Mouse (Mus musculus): Measurements from ENCODE around the gene Cd8b1. TPM values are rescaled to one million over a fixed set of nuclear protein-coding genes. Genes with fewer than 3 reads are reported as not detected.
"Not testable (repeated sequence)": the region's sequence is repeated elsewhere in the genome, so short reads cannot be mapped to it uniquely, and the experiment has no call there.

The Cd8b1 gene
- polyA plus RNA-seq, 1 experiment = not detected

DNA sequence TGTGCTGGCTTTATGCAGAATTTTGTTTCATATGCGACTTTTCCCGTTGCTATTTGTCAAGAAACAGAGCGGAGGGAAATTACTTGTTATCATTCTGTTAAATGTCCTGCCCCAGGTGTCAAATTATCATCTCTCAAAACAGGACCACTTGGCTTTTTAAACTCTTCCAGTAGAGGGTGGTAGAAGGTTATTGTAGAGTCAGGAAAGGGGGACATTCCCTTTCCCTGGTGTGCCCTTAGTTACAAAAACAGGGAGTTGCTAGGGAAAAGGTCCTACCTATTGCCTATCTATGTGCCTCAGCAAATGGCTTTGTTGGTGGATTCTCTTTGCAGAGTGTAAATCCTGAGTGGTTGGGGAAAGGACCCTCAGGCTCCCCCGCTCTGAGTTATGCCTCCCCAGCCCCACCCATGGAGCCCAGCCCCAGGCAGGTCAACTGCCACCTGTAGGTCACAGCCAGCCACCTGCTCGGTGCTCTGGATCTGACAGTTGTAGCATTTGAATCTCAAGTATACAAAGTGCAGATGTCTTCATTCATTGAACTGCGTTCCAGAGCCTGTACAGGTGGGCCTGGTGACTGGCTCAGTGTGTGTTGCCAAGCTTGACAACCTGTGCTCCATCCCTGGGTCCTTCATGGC is 20.4 kb upstream of the Cd8b1 start:
- Histone ChIP-seq H3K27me3 (ENCODE audit: control insufficient read depth, insufficient read depth, low read length) (no peaks in the 10 kb centered on the region; the same call in 1 of the 2 replicates), H3K4me3 (replicated peaks; ENCODE audit: insufficient read depth, low read depth, low read length) (no peak overlapping the region), H3K4me1 (ENCODE audit: control insufficient read depth, insufficient read depth, low read length) (no peaks in the 10 kb centered on the region), H3K27ac (ENCODE audit: insufficient read depth, low read length) (no peak overlapping the region)
- TF ChIP-seq CTCF (IDR thresholded peaks at IDR 0.05; ENCODE audit: borderline replicate concordance, insufficient read depth, low read depth, low read length) = no peak
- TF ChIP-seq POLR2A (IDR thresholded peaks at IDR 0.05; ENCODE audit: borderline replicate concordance, insufficient read depth, low read length) = no peak
- peak in 1 of 2 experiments; percentile 16 for DNase-seq
- WGBS = 73% methylated on average over 6 of the region's 6 CpGs

GRCm38 (mm10) chr6:71307486-71307885 is 15.1 kb upstream of the Cd8b1 start:
- H3K27me3 ChIP-seq (ENCODE audit: control insufficient read depth, insufficient read depth, low read length) = no peaks in the 10 kb centered on the region
- no peak overlapping the region for H3K4me3 ChIP-seq (replicated peaks; ENCODE audit: insufficient read depth, low read depth, low read length)
- H3K27ac ChIP-seq (ENCODE audit: insufficient read depth, low read length) = no peak overlapping the region
- TF ChIP-seq CTCF (IDR thresholded peaks at IDR 0.05; ENCODE audit: borderline replicate concordance, insufficient read depth, low read depth, low read length) = no peak
- no peak for TF ChIP-seq POLR2A (IDR thresholded peaks at IDR 0.05; ENCODE audit: borderline replicate concordance, insufficient read depth, low read length)
- DNase-seq = no peak
- H3K4me1 ChIP-seq (ENCODE audit: control insufficient read depth, insufficient read depth, low read length) = no peaks in the 10 kb centered on the region
- 90% methylated on average over 8 of the region's 8 CpGs for WGBS

DNA sequence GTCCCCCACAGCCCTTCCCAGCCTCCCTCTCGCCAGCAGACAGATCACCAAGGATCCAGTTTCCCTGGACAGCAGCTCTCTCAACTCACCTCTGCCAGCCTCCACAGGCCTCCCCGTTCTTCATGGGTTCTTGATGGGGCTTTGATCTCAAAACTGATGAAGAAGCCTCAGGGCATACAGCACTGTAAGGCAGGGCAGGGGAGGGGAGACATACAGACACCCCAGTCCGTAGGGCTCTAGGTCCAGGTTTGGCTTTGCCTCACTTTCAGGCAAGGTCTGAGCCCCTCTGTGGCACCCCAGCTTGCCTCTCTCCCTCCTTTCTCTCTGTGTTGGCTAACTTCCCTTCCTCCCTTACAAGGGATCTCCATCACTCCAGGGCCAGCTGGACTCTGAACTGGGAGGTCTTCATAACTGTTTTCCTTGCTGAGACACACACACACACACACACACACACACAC is 733 bp upstream of the Cd8b1 start, which contains the start of gene Smyd1:
Gene Smyd1 (minus strand): TSS at position 408 of the 458 bp plus-strand sequence.
- WGBS = 78% methylated on average over 3 of the region's 3 CpGs
- TF ChIP-seq CTCF (IDR thresholded peaks at IDR 0.05; ENCODE audit: borderline replicate concordance, insufficient read depth, low read depth, low read length) (no peak), POLR2A (IDR thresholded peaks at IDR 0.05; ENCODE audit: borderline replicate concordance, insufficient read depth, low read length) (no peak)
- no peaks in the 10 kb centered on the region for H3K27me3 ChIP-seq (ENCODE audit: control insufficient read depth, insufficient read depth, low read length)

GRCm38 (mm10) chr6:71324816-71325215 is 2.2 kb downstream of the Cd8b1 start:
- Histone ChIP-seq H3K4me3 (replicated peaks; ENCODE audit: insufficient read depth, low read depth, low read length) (no peak overlapping the region), H3K27ac (ENCODE audit: insufficient read depth, low read length) (no peak overlapping the region), H3K4me1 (ENCODE audit: control insufficient read depth, insufficient read depth, low read length) (no peaks in the 10 kb centered on the region), H3K27me3 (ENCODE audit: control insufficient read depth, insufficient read depth, low read length) (no peaks in the 10 kb centered on the region)
- no peak for DNase-seq
- no peak for TF ChIP-seq POLR2A (IDR thresholded peaks at IDR 0.05; ENCODE audit: borderline replicate concordance, insufficient read depth, low read length)
- no peak for TF ChIP-seq CTCF (IDR thresholded peaks at IDR 0.05; ENCODE audit: borderline replicate concordance, insufficient read depth, low read depth, low read length)
- 83% methylated on average over 9 of the region's 9 CpGs for WGBS

More for the DNA sequence above, 733 bp upstream of the Cd8b1 start, which contains the start of gene Smyd1:
- Histone ChIP-seq H3K27ac (ENCODE audit: insufficient read depth, low read length) (no peak within 1 kb of the TSS), H3K4me3 (replicated peaks; ENCODE audit: insufficient read depth, low read depth, low read length) (no peak within 1 kb of the TSS), H3K4me1 (ENCODE audit: control insufficient read depth, insufficient read depth, low read length) (no peaks in the 10 kb centered on the region)
- DNase-seq = no peak

DNA sequence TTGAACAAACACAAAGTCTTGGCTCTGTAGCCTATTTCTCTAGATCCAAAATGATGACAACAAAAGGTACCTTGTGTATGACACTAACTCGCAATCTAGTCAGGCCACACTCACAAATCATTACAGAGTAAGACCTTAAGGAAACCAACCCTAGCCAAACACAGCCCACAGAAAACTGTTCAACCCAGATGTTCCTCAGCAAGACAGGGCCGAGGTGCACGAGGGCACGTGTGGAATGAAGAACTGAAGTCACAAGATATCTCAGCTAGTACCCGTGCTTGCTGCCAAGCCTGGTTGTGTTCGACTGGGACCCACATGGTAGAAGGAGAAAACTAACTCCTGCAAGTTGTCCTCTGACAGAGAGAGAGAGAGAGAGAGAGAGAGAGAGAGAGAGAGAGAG is 7.3 kb downstream of the Cd8b1 start:
- Histone ChIP-seq H3K27ac (ENCODE audit: insufficient read depth, low read length) (no peak overlapping the region), H3K4me3 (replicated peaks; ENCODE audit: insufficient read depth, low read depth, low read length) (no peak overlapping the region), H3K27me3 (ENCODE audit: control insufficient read depth, insufficient read depth, low read length) (no peaks in the 10 kb centered on the region), H3K4me1 (ENCODE audit: control insufficient read depth, insufficient read depth, low read length) (no peaks in the 10 kb centered on the region)
- no peak for DNase-seq
- TF ChIP-seq POLR2A (IDR thresholded peaks at IDR 0.05; ENCODE audit: borderline replicate concordance, insufficient read depth, low read length) (no peak), CTCF (IDR thresholded peaks at IDR 0.05; ENCODE audit: borderline replicate concordance, insufficient read depth, low read depth, low read length) (no peak)
- WGBS = 81% methylated on average over 6 of the region's 6 CpGs

GRCm38 (mm10) chr6:71330486-71330885 is 7.9 kb downstream of the Cd8b1 start:
- WGBS = 87% methylated on average over 7 of the region's 7 CpGs
- no peaks in the 10 kb centered on the region for H3K27me3 ChIP-seq (ENCODE audit: control insufficient read depth, insufficient read depth, low read length)
- H3K4me3 ChIP-seq (replicated peaks; ENCODE audit: insufficient read depth, low read depth, low read length) = no peak overlapping the region
- H3K4me1 ChIP-seq (ENCODE audit: control insufficient read depth, insufficient read depth, low read length) = no peaks in the 10 kb centered on the region
- DNase-seq = no peak
- no peak overlapping the region for H3K27ac ChIP-seq (ENCODE audit: insufficient read depth, low read length)
- TF ChIP-seq POLR2A (IDR thresholded peaks at IDR 0.05; ENCODE audit: borderline replicate concordance, insufficient read depth, low read length) = no peak

- 85% methylated on average over 3 of the region's 4 CpGs for WGBS
- not testable (repeated sequence) for H3K4me3 ChIP-seq (replicated peaks; ENCODE audit: insufficient read depth, low read depth, low read length); H3K4me1 ChIP-seq (ENCODE audit: control insufficient read depth, insufficient read depth, low read length); DNase-seq; H3K27me3 ChIP-seq (ENCODE audit: control insufficient read depth, insufficient read depth, low read length); H3K27ac ChIP-seq (ENCODE audit: insufficient read depth, low read length)
These were observed 8.9 kb downstream of the Cd8b1 start for GRCm38 (mm10) chr6:71331491-71331890.

DNA sequence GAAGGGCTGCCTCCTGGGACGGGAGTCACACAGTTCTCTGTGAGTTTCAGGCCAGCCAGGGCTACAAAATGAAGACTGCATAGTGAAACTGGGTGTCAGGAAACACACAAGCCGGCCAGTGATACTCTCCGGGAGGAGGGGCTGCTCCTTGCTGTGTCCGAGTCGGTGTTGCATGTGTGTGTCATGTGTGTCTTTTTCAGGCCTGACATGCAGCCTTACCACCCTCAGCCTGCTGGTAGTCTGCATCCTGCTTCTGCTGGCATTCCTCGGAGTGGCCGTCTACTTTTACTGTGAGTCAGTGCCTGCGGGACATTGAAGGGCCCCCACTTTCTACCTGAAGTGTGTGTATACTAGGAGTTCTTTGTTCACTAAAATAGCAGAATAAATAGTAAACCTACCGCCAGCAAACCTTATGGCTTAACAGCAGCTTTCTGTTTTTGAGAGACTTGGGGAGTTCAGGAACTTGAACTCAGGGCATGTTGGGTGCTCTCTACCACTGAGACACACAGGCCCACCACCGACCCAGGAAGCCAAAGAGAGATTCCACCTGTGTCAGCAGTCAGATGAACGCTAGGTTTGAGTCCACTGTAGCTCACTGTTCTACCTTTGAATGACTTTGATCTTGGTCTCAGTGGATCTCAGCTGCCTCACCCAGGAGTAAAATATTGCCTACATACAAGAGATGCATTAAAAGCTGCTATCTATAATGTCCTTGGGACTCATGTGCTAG is 9.8 kb downstream of the Cd8b1 start:
- TF ChIP-seq CTCF (IDR thresholded peaks at IDR 0.05; ENCODE audit: borderline replicate concordance, insufficient read depth, low read depth, low read length) (no peak), POLR2A (IDR thresholded peaks at IDR 0.05; ENCODE audit: borderline replicate concordance, insufficient read depth, low read length) (no peak)
- no peak for DNase-seq
- WGBS = 87% methylated on average over 11 of the region's 11 CpGs
- no peaks in the 10 kb centered on the region for H3K27me3 ChIP-seq (ENCODE audit: control insufficient read depth, insufficient read depth, low read length)
- H3K4me1 ChIP-seq (ENCODE audit: control insufficient read depth, insufficient read depth, low read length) = no peaks in the 10 kb centered on the region
- no peak overlapping the region for H3K27ac ChIP-seq (ENCODE audit: insufficient read depth, low read length)
- H3K4me3 ChIP-seq (replicated peaks; ENCODE audit: insufficient read depth, low read depth, low read length) = no peak overlapping the region

Data from cerebellum, adult 2 months (tissue).